Mouse (Mus musculus) MEL (cell line): ENCODE measurements at regions not wholly inside any gene's neighbourhood (a gene's known extent, or its start where the extent isn't known, plus 50 kb on each side); places are given as distances from the start of the nearest gene placed in this dataset.

Experiments
- DNase-seq: peaks from one replicate; pipeline ENCODE4 v3.0.0; 2011; ENCODE audit warnings: low read depth, low spot score
- H3K27ac ChIP-seq: 2 replicates; pipeline ENCODE4 v1.5.1; 2012; ENCODE audit warnings: low read depth, mild to moderate bottlenecking, control low read depth, low read length, moderate library complexity; ENCODE audit not compliant: control insufficient read depth
- H3K27me3 ChIP-seq, 2 experiments: fragments of 150-350 bp in 1 of 2; sonication (generic) in 1 of 2; 2 replicates each; pipeline ENCODE4 v1.6.1; 2012; ENCODE audit warnings: low read length in 2 of 2, mild to moderate bottlenecking in 2 of 2, improper control_type of control experiment in 1 of 2, moderate library complexity in 1 of 2; ENCODE audit not compliant: insufficient read depth in 2 of 2, control insufficient read depth in 1 of 2
- H3K36me3 ChIP-seq, 2 experiments: 2 replicates each; pipeline ENCODE4 v1.6.1; 2012 to 2014; ENCODE audit warnings: low read length in 2 of 2, improper control_type of control experiment in 1 of 2, inconsistent platforms in 1 of 2, mild to moderate bottlenecking in 1 of 2; ENCODE audit not compliant: insufficient read depth in 2 of 2, control insufficient read depth in 1 of 2
- H3K4me1 ChIP-seq, 2 experiments: fragments of 150-350 bp in 1 of 2; sonication (generic) in 1 of 2; 2 replicates each; pipeline ENCODE4 v1.6.1; 2012; ENCODE audit warnings: low read length in 2 of 2, improper control_type of control experiment in 1 of 2, mild to moderate bottlenecking in 1 of 2; ENCODE audit not compliant: insufficient read depth in 2 of 2, control insufficient read depth in 1 of 2
- H3K4me3 ChIP-seq, 2 experiments: fragments of 150-350 bp in 1 of 2; sonication (generic) in 1 of 2; 2 replicates each; pipeline ENCODE4 v1.5.1; 2012; ENCODE audit warnings: low read depth in 2 of 2, low read length in 2 of 2, mild to moderate bottlenecking in 2 of 2, moderate library complexity in 2 of 2, control low read depth in 1 of 2, improper control_type of control experiment in 1 of 2; ENCODE audit not compliant: control insufficient read depth in 1 of 2, insufficient read depth in 1 of 2
- H3K79me2 ChIP-seq: 2 replicates; pipeline ENCODE4 v1.6.1; 2012; ENCODE audit warnings: mild to moderate bottlenecking, low read length, moderate library complexity; ENCODE audit not compliant: control insufficient read depth, poor library complexity, insufficient read depth
- H3K9ac ChIP-seq: 2 replicates; pipeline ENCODE4 v1.6.1; 2012; ENCODE audit warnings: low read depth, mild to moderate bottlenecking, control low read depth, low read length, moderate library complexity; ENCODE audit not compliant: control insufficient read depth, poor library complexity, severe bottlenecking
- H3K9me3 ChIP-seq: fragments of 150-350 bp; sonication (generic); replicated peaks from 2 replicates; pipeline ENCODE4 v1.6.1; 2012; ENCODE audit warnings: mild to moderate bottlenecking, low read length, improper control_type of control experiment, moderate library complexity; ENCODE audit not compliant: insufficient read depth
- BHLHE40 ChIP-seq: IDR thresholded peaks from 2 replicates; pipeline ENCODE4 v1.6.1; 2012; ENCODE audit warnings: low read depth, mild to moderate bottlenecking, inconsistent platforms, low read length, improper control_type of control experiment, borderline replicate concordance
- ETS1 ChIP-seq: IDR thresholded peaks from 2 replicates; pipeline ENCODE4 v1.6.1; 2012; ENCODE audit warnings: low read depth, mild to moderate bottlenecking, inconsistent platforms, low read length, improper control_type of control experiment, moderate library complexity
- GATA1 ChIP-seq: IDR thresholded peaks from 2 replicates; pipeline ENCODE4 v1.6.1; 2011; ENCODE audit warnings: low read depth, low read length, improper control_type of control experiment
- HCFC1 ChIP-seq: IDR thresholded peaks from 2 replicates; pipeline ENCODE4 v1.6.1; 2012; ENCODE audit warnings: low read depth, mild to moderate bottlenecking, inconsistent platforms, low read length, improper control_type of control experiment, moderate library complexity
- JUND ChIP-seq: IDR thresholded peaks from 2 replicates; pipeline ENCODE4 v1.6.1; 2011; ENCODE audit warnings: low read depth, mild to moderate bottlenecking, improper control_type of control experiment, low read length
- MAFK ChIP-seq: IDR thresholded peaks from 2 replicates; pipeline ENCODE4 v1.6.1; 2011; ENCODE audit warnings: low read depth, mild to moderate bottlenecking, low read length, improper control_type of control experiment, borderline replicate concordance
- MAX ChIP-seq: IDR thresholded peaks from 2 replicates; pipeline ENCODE4 v1.6.1; 2011; ENCODE audit warnings: low read length, improper control_type of control experiment
- MEF2A ChIP-seq: IDR thresholded peaks from 2 replicates; pipeline ENCODE4 v1.6.1; 2014; ENCODE audit warnings: low read depth, mild to moderate bottlenecking, inconsistent platforms, low read length, improper control_type of control experiment; ENCODE audit not compliant: poor library complexity, insufficient replicate concordance, severe bottlenecking; ENCODE audit errors: extremely low read depth
- MYC ChIP-seq: IDR thresholded peaks from 2 replicates; pipeline ENCODE4 v1.6.1; 2011; ENCODE audit warnings: low read depth, mild to moderate bottlenecking, low read length, improper control_type of control experiment, moderate library complexity
- NELFE ChIP-seq: IDR thresholded peaks from 2 replicates; pipeline ENCODE4 v1.6.1; 2011; ENCODE audit warnings: low read depth, low read length, improper control_type of control experiment
- NRF1 ChIP-seq: IDR thresholded peaks from 2 replicates; pipeline ENCODE4 v1.6.1; 2014; ENCODE audit warnings: low read depth, mild to moderate bottlenecking, inconsistent platforms, low read length, improper control_type of control experiment, moderate library complexity; ENCODE audit not compliant: poor library complexity, insufficient read depth, severe bottlenecking
- POLR2A ChIP-seq, 2 experiments: IDR thresholded peaks; 2 replicates each; pipeline ENCODE4 v1.6.1; 2011 to 2012; ENCODE audit warnings: low read length in 2 of 2, mild to moderate bottlenecking in 2 of 2, control low read depth in 1 of 2, improper control_type of control experiment in 1 of 2, low read depth in 1 of 2, moderate library complexity in 1 of 2; ENCODE audit not compliant: control insufficient read depth in 1 of 2, insufficient read depth in 1 of 2, poor library complexity in 1 of 2
- POLR2AphosphoS5 ChIP-seq: IDR thresholded peaks from 2 replicates; pipeline ENCODE4 v1.6.1; 2012; ENCODE audit warnings: low read depth, borderline replicate concordance, mild to moderate bottlenecking, inconsistent platforms, low read length, moderate library complexity, mixed read lengths
- RAD21 ChIP-seq: IDR thresholded peaks from 2 replicates; pipeline ENCODE4 v1.6.1; 2011; ENCODE audit warnings: mild to moderate bottlenecking, low read depth, low read length, improper control_type of control experiment
- RCOR1 ChIP-seq: IDR thresholded peaks from 2 replicates; pipeline ENCODE4 v1.6.1; 2012; ENCODE audit warnings: low read depth, mild to moderate bottlenecking, inconsistent platforms, low read length, improper control_type of control experiment
- SIN3A ChIP-seq: IDR thresholded peaks from 2 replicates; pipeline ENCODE4 v1.6.1; 2012; ENCODE audit warnings: low read length, improper control_type of control experiment, inconsistent platforms
- SMC3 ChIP-seq: IDR thresholded peaks from 2 replicates; pipeline ENCODE4 v1.6.1; 2011; ENCODE audit warnings: low read depth, low read length, improper control_type of control experiment
- UBTF ChIP-seq: IDR thresholded peaks from 2 replicates; pipeline ENCODE4 v1.6.1; 2012; ENCODE audit warnings: low read depth, mild to moderate bottlenecking, inconsistent platforms, low read length, improper control_type of control experiment, moderate library complexity, borderline replicate concordance; ENCODE audit not compliant: insufficient read depth
- USF1 ChIP-seq: IDR thresholded peaks from 2 replicates; pipeline ENCODE4 v1.6.1; 2014; ENCODE audit warnings: low read depth, mild to moderate bottlenecking, inconsistent platforms, low read length, improper control_type of control experiment, moderate library complexity
- USF2 ChIP-seq, 2 experiments: IDR thresholded peaks; 2 replicates each; pipeline ENCODE4 v1.6.1; 2011 to 2012; ENCODE audit warnings: improper control_type of control experiment in 2 of 2, low read length in 2 of 2, borderline replicate concordance in 1 of 2, inconsistent platforms in 1 of 2, low read depth in 1 of 2, mild to moderate bottlenecking in 1 of 2; ENCODE audit not compliant: insufficient read depth in 1 of 2
- ZC3H11A ChIP-seq: IDR thresholded peaks from 2 replicates; pipeline ENCODE4 v1.6.1; 2012; ENCODE audit warnings: low read depth, mild to moderate bottlenecking, inconsistent platforms, low read length, improper control_type of control experiment

DNA sequence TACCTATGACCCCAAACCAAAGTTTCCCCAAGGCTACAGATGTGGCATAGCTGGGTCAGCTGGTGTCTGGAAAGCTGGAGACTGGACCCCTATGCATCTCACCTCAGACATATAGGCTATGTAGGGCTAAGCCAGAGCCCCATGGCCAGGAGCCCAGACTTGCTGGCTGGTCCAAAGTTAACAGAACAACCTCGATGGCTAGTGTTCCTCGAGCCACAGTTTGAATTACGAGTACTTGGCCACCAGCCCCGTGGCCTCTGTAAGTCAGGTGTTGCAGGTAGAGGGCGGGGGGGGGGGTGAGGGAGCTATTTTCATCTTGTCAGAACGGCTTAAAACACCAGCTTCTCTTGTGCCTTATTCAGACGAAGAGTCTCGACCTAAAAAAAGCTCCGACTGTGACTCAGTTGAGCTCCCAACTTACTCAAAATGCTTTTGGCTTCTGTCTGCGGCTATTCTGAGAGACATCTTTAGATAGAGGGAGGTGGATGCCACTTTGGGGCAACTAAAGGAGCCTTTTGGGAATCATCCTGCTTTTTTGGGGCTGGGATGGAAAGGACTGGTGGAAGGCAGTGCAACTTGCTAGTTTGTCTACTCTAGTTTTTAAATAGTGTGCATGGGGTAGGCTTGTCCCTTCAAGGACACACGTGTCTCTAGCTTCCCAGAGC lies 53.6 kb upstream of the Car12 start:
- DNase-seq = no peak
- Histone ChIP-seq H3K4me1 (no peaks in the 10 kb centered on the region), H3K9me3 (no peaks in the 10 kb centered on the region), H3K79me2 (no peaks in the 10 kb centered on the region), H3K36me3 (no peaks in the 10 kb centered on the region), H3K9ac (no peak overlapping the region), H3K27ac (no peak overlapping the region), H3K4me3 (no peak overlapping the region), H3K27me3 (peaks cover 0 to 11% of the 10 kb centered on the region in 2 experiments; a peak in 3 of 4 replicates)
- TF ChIP-seq ETS1 = no peak
- no peak for TF ChIP-seq RAD21
- no peak for TF ChIP-seq POLR2A (IDR thresholded peaks at IDR 0.05; ENCODE audit: control insufficient read depth in 1 of 2, insufficient read depth in 1 of 2, low read depth in 1 of 2, low read length in 2 of 2, poor library complexity in 1 of 2)
- no peak for TF ChIP-seq RCOR1
- TF ChIP-seq MAFK = no peak
- no peak for TF ChIP-seq MEF2A
- TF ChIP-seq USF1 = no peak
- no peak for TF ChIP-seq HCFC1
- TF ChIP-seq NELFE = no peak
- TF ChIP-seq SMC3 = no peak
- TF ChIP-seq POLR2AphosphoS5 = no peak
- no peak for TF ChIP-seq BHLHE40
- TF ChIP-seq ZC3H11A = no peak
- no peak for TF ChIP-seq SIN3A

GRCm38 (mm10) chr9:66661596-66661995 lies 51.9 kb upstream of the Car12 start:
- TF ChIP-seq NELFE (no peak), SIN3A (no peak), USF1 (no peak), MAX (no peak), UBTF (no peak), GATA1 (no peak), MYC (no peak), NRF1 (no peak), USF2 (IDR thresholded peaks at IDR 0.05; ENCODE audit: borderline replicate concordance in 1 of 2, insufficient read depth in 1 of 2, low read depth in 1 of 2, low read length in 2 of 2) (no peak), JUND (no peak), HCFC1 (no peak), RCOR1 (no peak)
- no peak overlapping the region for H3K4me3 ChIP-seq
- H3K79me2 ChIP-seq = no peaks in the 10 kb centered on the region
- no peak overlapping the region for H3K27ac ChIP-seq
- H3K36me3 ChIP-seq = no peaks in the 10 kb centered on the region
- H3K9ac ChIP-seq = no peak overlapping the region
- H3K27me3 ChIP-seq = no peaks in the 10 kb centered on the region; a peak in 2 of 4 replicates
- H3K4me1 ChIP-seq = no peaks in the 10 kb centered on the region
- no peak for DNase-seq
- H3K9me3 ChIP-seq = no peaks in the 10 kb centered on the region
